Mouse (Mus musculus): ENCODE measurements at regions not wholly inside any gene's neighbourhood (a gene's known extent, or its start where the extent isn't known, plus 50 kb on each side); places are given as distances from the start of the nearest gene placed in this dataset.

- DNase-seq (ENCODE audit: low read depth, low spot score): no peak
These were observed 183.9 kb upstream of the Sox2 start for GRCm38 (mm10) chr3:34466312-34466711.

GRCm38 (mm10) chr3:34465040-34465831, 185.0 kb upstream of the Sox2 start:
- DNase-seq (ENCODE audit: low read depth, low spot score): no peak

DNA sequence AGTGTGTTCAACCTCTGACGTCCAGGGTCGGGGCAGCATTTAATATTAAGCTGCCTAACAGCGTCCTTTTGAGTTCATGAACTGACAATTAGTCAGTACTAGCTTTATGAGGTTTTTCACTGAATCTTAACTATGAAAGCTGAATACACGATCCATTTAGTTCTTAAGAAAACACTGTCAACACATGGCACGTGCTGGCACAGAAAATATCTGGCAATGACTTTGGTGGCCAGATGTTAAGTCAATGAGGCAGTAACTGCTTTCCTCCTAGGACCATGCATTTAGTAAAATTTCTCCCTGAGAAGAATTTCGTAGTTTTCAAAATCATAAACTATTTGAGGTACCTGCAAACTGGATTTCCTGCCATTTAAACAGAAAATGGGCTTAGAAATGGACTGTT, 191.4 kb upstream of the Sox2 start:
- DNase-seq (ENCODE audit: low read depth, low spot score): no peak

GRCm38 (mm10) chr3:34457821-34458220, 192.4 kb upstream of the Sox2 start:
- DNase-seq (ENCODE audit: low read depth, low spot score): no peak

- no peak for DNase-seq (ENCODE audit: low read depth, low spot score)
These were observed 193.4 kb upstream of the Sox2 start for GRCm38 (mm10) chr3:34456488-34457433.

GRCm38 (mm10) chr3:34454026-34454624, 196.1 kb upstream of the Sox2 start:
- DNase-seq (ENCODE audit: low read depth, low spot score): no peak

- DNase-seq (ENCODE audit: low read depth, low spot score): no peak
These were observed 204.9 kb upstream of the Sox2 start for GRCm38 (mm10) chr3:34445354-34445753.

GRCm38 (mm10) chr3:34444802-34445201, 205.4 kb upstream of the Sox2 start:
- no peak for DNase-seq (ENCODE audit: low read depth, low spot score)

GRCm38 (mm10) chr3:34443731-34444628, 206.2 kb upstream of the Sox2 start:
- DNase-seq (ENCODE audit: low read depth, low spot score): peak; percentile 66

GRCm38 (mm10) chr3:34443307-34443706, 206.9 kb upstream of the Sox2 start:
- no peak for DNase-seq (ENCODE audit: low read depth, low spot score)

- DNase-seq (ENCODE audit: low read depth, low spot score): no peak
These were observed 208.4 kb upstream of the Sox2 start for GRCm38 (mm10) chr3:34441792-34442191.

- no peak for DNase-seq (ENCODE audit: low read depth, low spot score)
These were observed 208.9 kb upstream of the Sox2 start for GRCm38 (mm10) chr3:34441266-34441665.

GRCm38 (mm10) chr3:34434901-34435300, 215.3 kb upstream of the Sox2 start:
- DNase-seq (ENCODE audit: low read depth, low spot score): no peak

- DNase-seq (ENCODE audit: low read depth, low spot score): no peak
These were observed 222.2 kb upstream of the Sox2 start for GRCm38 (mm10) chr3:34427967-34428366.

GRCm38 (mm10) chr3:34427495-34427894, 222.7 kb upstream of the Sox2 start:
- DNase-seq (ENCODE audit: low read depth, low spot score): no peak

GRCm38 (mm10) chr3:34426955-34427354, 223.2 kb upstream of the Sox2 start:
- DNase-seq (ENCODE audit: low read depth, low spot score): no peak

- no peak for DNase-seq (ENCODE audit: low read depth, low spot score)
These were observed 238.3 kb upstream of the Sox2 start for GRCm38 (mm10) chr3:34411915-34412306.

- peak; percentile 78 for DNase-seq (ENCODE audit: low read depth, low spot score)
These were observed 238.9 kb upstream of the Sox2 start for GRCm38 (mm10) chr3:34411142-34411914.

GRCm38 (mm10) chr3:34403586-34403985, 246.6 kb upstream of the Sox2 start:
- DNase-seq (ENCODE audit: low read depth, low spot score): no peak

DNA sequence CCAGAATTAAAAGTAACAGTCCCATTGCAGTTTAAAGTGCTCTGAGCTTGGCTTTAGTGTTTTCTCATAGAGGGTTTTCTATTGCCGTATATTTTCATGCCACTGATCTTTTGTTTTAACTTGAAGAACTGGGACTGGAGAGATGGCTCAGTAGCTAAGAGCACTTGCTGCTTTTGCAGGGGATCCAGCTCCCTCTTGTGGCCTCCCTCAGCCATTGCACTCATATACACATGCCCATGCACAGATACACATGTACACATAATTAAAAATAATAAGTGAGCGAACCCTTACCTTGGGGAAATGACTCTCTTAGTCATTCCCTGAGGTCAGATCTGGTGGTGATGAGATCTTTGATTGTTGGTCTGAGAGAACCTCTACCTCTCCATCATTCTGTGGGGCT, 258.9 kb upstream of the Sox2 start:
- DNase-seq (ENCODE audit: low read depth, low spot score): no peak

Measured in brain, embryonic 18.5 days (tissue).